In genomic region chr5:91404263-91404662, GRCm38 (mm10) we compare ENCODE assay signal across 22 mouse cellular contexts. TPM values are rescaled to one million over a fixed set of nuclear protein-coding genes. Genes with fewer than 3 reads are reported as not detected.
A peak's percentile ranks its signal among the peaks of the same experiment; 100 is the strongest.
DNase-seq lines count a peak whose midpoint lies in the region; ATAC-seq and TF ChIP-seq lines count a peak whose summit lies in the region.
"Had no signal": no experiment of that assay in that cellular context is flagged by ENCODE, and none has a peak within 500 bp of the region (broad histone marks: within the 10 kb centered on the region; RNA-seq: fewer than 3 reads in every experiment).

No protein-coding gene starts in this region.

- TF ChIP-seq EP300 in liver, postnatal 0 days (IDR thresholded peaks at IDR 0.05; ENCODE audit: low read depth): no peak

- H3K27ac ChIP-seq in liver, embryonic 13.5 days: no peak overlapping the region
- no peak overlapping the region for H3K27ac ChIP-seq in liver, postnatal 0 days (ENCODE audit: low read depth)
- H3K27ac ChIP-seq: embryonic facial prominence, embryonic 15.5 days; forebrain, embryonic 15.5 days; heart, embryonic 13.5 days; hindbrain, embryonic 15.5 days had no signal

- H3K4me2 ChIP-seq in liver, embryonic 13.5 days: no peak overlapping the region
- H3K4me2 ChIP-seq in liver, postnatal 0 days (ENCODE audit: low read depth, low read length): no peak overlapping the region
- H3K4me2 ChIP-seq: embryonic facial prominence, embryonic 15.5 days; forebrain, embryonic 15.5 days; heart, embryonic 13.5 days; hindbrain, embryonic 15.5 days had no signal

- H3K4me3 ChIP-seq in G1E (ENCODE audit: low read depth, low read length): no peak overlapping the region
- no peak overlapping the region for H3K4me3 ChIP-seq in liver, embryonic 13.5 days (replicated peaks)
- H3K4me3 ChIP-seq in liver, postnatal 0 days (ENCODE audit: low read depth, low read length): no peak overlapping the region
- H3K4me3 ChIP-seq: embryonic facial prominence, embryonic 15.5 days; erythroblast, embryonic 14.5 days; forebrain, embryonic 15.5 days; heart, embryonic 13.5 days; hindbrain, embryonic 15.5 days had no signal

- WGBS in liver, embryonic 13.5 days (ENCODE audit: insufficient replicate concordance): 51% methylated on average over 5 of the region's 5 CpGs
- 45% methylated on average over 5 of the region's 5 CpGs for WGBS in liver, postnatal 0 days (ENCODE audit: insufficient replicate concordance)

- H3K4me1 ChIP-seq in G1E (ENCODE audit: insufficient read depth, low read depth, low read length): no peaks in the 10 kb centered on the region
- peaks cover 10% of the 10 kb centered on the region for H3K4me1 ChIP-seq in liver, embryonic 13.5 days (replicated peaks)
- peaks cover 3% of the 10 kb centered on the region; the same call in 1 of the 2 replicates for H3K4me1 ChIP-seq in liver, postnatal 0 days (ENCODE audit: insufficient read depth)
- H3K4me1 ChIP-seq: heart, embryonic 13.5 days had no signal

- no peaks in the 10 kb centered on the region for H3K9me3 ChIP-seq in G1E (replicated peaks)
- H3K9me3 ChIP-seq in liver, embryonic 13.5 days (replicated peaks): no peaks in the 10 kb centered on the region
- H3K9me3 ChIP-seq in liver, postnatal 0 days (ENCODE audit: low read length): no peaks in the 10 kb centered on the region
- H3K9me3 ChIP-seq: embryonic facial prominence, embryonic 15.5 days; forebrain, embryonic 15.5 days; heart, embryonic 13.5 days; hindbrain, embryonic 15.5 days had no signal

- H3K9ac ChIP-seq in liver, embryonic 13.5 days: no peak overlapping the region
- no peak overlapping the region for H3K9ac ChIP-seq in liver, postnatal 0 days (replicated peaks)
- H3K9ac ChIP-seq: embryonic facial prominence, embryonic 15.5 days; forebrain, embryonic 15.5 days; heart, embryonic 13.5 days; hindbrain, embryonic 15.5 days had no signal

- no peak for TF ChIP-seq CTCF in G1E (IDR thresholded peaks at IDR 0.05; ENCODE audit: low read depth, low read length)
- no peak for TF ChIP-seq CTCF in liver, postnatal 0 days (IDR thresholded peaks at IDR 0.05; ENCODE audit: low read depth)

- H3K27me3 ChIP-seq in G1E (ENCODE audit: insufficient read depth, low read length): peaks cover 7% of the 10 kb centered on the region; the same call in 1 of the 2 replicates
- no peaks in the 10 kb centered on the region for H3K27me3 ChIP-seq in liver, embryonic 13.5 days
- H3K27me3 ChIP-seq in liver, postnatal 0 days (ENCODE audit: insufficient read depth, low read length): no peaks in the 10 kb centered on the region
- H3K27me3 ChIP-seq: CH12.LX; embryonic facial prominence, embryonic 15.5 days; forebrain, embryonic 15.5 days; heart, embryonic 13.5 days; hindbrain, embryonic 15.5 days had no signal

- peak; percentile 28; the same call in 1 of the 2 replicates for ATAC-seq in G1E (ENCODE audit: extremely low read depth, insufficient number of reproducible peaks, low FRiP score, poor library complexity, severe bottlenecking)
- peak; percentile 88 for ATAC-seq in liver, embryonic 13.5 days (ENCODE audit: low read depth)
- ATAC-seq in liver, postnatal 0 days: peak; percentile 69
- ATAC-seq: activated CD4-positive, CD25-positive, alpha-beta regulatory T cell, adult 4 months; forebrain, embryonic 15.5 days had no signal

- no peak for DNase-seq in G1E (ENCODE audit: low spot score)
- peak; percentile 32 for DNase-seq in MEL-GATA-1-ER (ENCODE audit: extremely low read depth, low read depth)
- no peak for DNase-seq in liver, embryonic 13.5 days
- no peak for DNase-seq in liver, postnatal 0 days
- no peak for DNase-seq in cerebellum, postnatal 25 days
- DNase-seq in layer of hippocampus, postnatal 10 days (ENCODE audit: low spot score in 2 of 2): no peak
- DNase-seq in layer of hippocampus, adult 11-12 months (ENCODE audit: low spot score): no peak
- DNase-seq: adrenal gland, postnatal 14 days; cerebellum, adult 2 months; cerebellum, postnatal 10 days; embryo, embryonic 11 days; gastrocnemius, postnatal 14 days; heart, postnatal 36 days had no signal

- H3K36me3 ChIP-seq in G1E (replicated peaks): no peaks in the 10 kb centered on the region
- no peaks in the 10 kb centered on the region for H3K36me3 ChIP-seq in liver, embryonic 13.5 days
- H3K36me3 ChIP-seq in liver, postnatal 0 days (replicated peaks; ENCODE audit: insufficient read depth, low read length): no peaks in the 10 kb centered on the region
- H3K36me3 ChIP-seq: embryonic facial prominence, embryonic 15.5 days; forebrain, embryonic 15.5 days; heart, embryonic 13.5 days; hindbrain, embryonic 15.5 days had no signal

RNA-seq across cellular contexts. Expression of gene Btc, which starts 1.5 kb away (rescaled TPM):
- total RNA-seq in G1E (2014; fragmentation: Nextera tagmentation) (not detected in 2 replicates), G1E (2017) (0.06 and 0.11 TPM in 2 replicates)
- not detected in 2 replicates for polyA plus RNA-seq in G1E (2012)
- polyA plus RNA-seq in liver, embryonic 13.5 days (2015; fragmentation: Nextera tagmentation; extraction: Ambion mirVana): 0.42 and 0.66 TPM in 2 replicates
- 0.29 and 0.36 TPM in 2 replicates for polyA plus RNA-seq in liver, postnatal 0 days (2015; fragmentation: Nextera tagmentation; extraction: Ambion mirVana)
- total RNA-seq in layer of hippocampus, postnatal 10 days (2021): under 1 TPM; 0.45 to 0.71 TPM
- polyA plus RNA-seq: erythroblast, embryonic 14.5 days; forebrain, embryonic 11.5 days; hindbrain, embryonic 11.5 days; hindbrain, embryonic 15.5 days had no signal

Comparison
In these comparisons a context has a peak if more than half of its experiments do, and no peak if none do; other contexts are left out.
1. ATAC-seq: peak in every context shown above with its lines; median percentile 88 in liver, embryonic 13.5 days; 69 in liver, postnatal 0 days; 28 in G1E.